Mouse (Mus musculus) hindbrain, embryonic 13.5 days (tissue): ENCODE data around the gene Olfr125. TPM values are rescaled to one million over a fixed set of nuclear protein-coding genes. Genes with fewer than 3 reads are reported as not detected.

ENCODE experiments used
- ATAC-seq: fragments of 200-750 bp; cut with Nextera tagmentation; 2 replicates; pipeline ENCODE4 v1.8.0; 2017; ENCODE audit warnings: moderate TSS enrichment; ENCODE audit not compliant: low FRiP score
- H3K27ac ChIP-seq: fragments of 300-500 bp; sonication (generic); 2 replicates; pipeline ENCODE4 v1.5.1; 2015; ENCODE audit warnings: inconsistent platforms, mild to moderate bottlenecking, moderate library complexity
- H3K27me3 ChIP-seq: fragments of 300-500 bp; sonication (generic); 2 replicates; pipeline ENCODE4 v1.6.1; 2015; ENCODE audit warnings: mild to moderate bottlenecking, inconsistent platforms
- H3K36me3 ChIP-seq: fragments of 300-500 bp; sonication (generic); 2 replicates; pipeline ENCODE4 v1.6.1; 2015; ENCODE audit warnings: mild to moderate bottlenecking, inconsistent platforms
- H3K4me1 ChIP-seq: fragments of 300-500 bp; sonication (generic); replicated peaks from 2 replicates; pipeline ENCODE4 v1.6.1; 2015; ENCODE audit warnings: inconsistent platforms
- H3K4me2 ChIP-seq: fragments of 300-500 bp; sonication (generic); 2 replicates; pipeline ENCODE4 v1.6.1; 2015; ENCODE audit warnings: inconsistent platforms, mild to moderate bottlenecking, moderate library complexity
- H3K4me3 ChIP-seq: fragments of 300-500 bp; sonication (generic); 2 replicates; pipeline ENCODE4 v1.5.1; 2015; ENCODE audit warnings: mild to moderate bottlenecking, inconsistent platforms
- H3K9ac ChIP-seq: fragments of 300-500 bp; sonication (generic); 2 replicates; pipeline ENCODE4 v1.6.1; 2015; ENCODE audit warnings: mild to moderate bottlenecking, inconsistent platforms
- H3K9me3 ChIP-seq: fragments of 300-500 bp; sonication (generic); 2 replicates; pipeline ENCODE4 v1.6.1; 2016; ENCODE audit warnings: inconsistent platforms
- WGBS: fragments of 180-500 bp; shearing (Covaris S2); methylation state at CpG from one replicate; pipeline ENCODE4 v1.1.7; 2015; 5-methylcytosine and 5-hydroxymethylcytosine counted together
- polyA plus RNA-seq: library from polyadenylated mRNA; unstranded; fragments of >200 nt; fragmentation: Nextera tagmentation; extraction: Ambion mirVana; gene quantifications from 2 replicates; pipeline ENCODE4 v1.2.1, GENCODE M21; 2015

Gene Olfr125
- polyA plus RNA-seq, result not detected in 2 replicates

- H3K36me3 ChIP-seq, result no peaks in the 10 kb centered on the region
- no peaks in the 10 kb centered on the region for H3K4me1 ChIP-seq
- H3K4me2 ChIP-seq, result no peak within 1 kb of the TSS
Observed at GRCm38 (mm10) chr17:37832649-37833048, at the start of gene Olfr125. Gene Olfr125 (plus strand): TSS chr17:37832949.

GRCm38 (mm10) chr17:37793229-37793628 lies 39.5 kb upstream of the Olfr125 start, which contains the start of gene Olfr123:
Gene Olfr123 (plus strand): TSS chr17:37793529.
- H3K27ac ChIP-seq, result no peak within 1 kb of the TSS
- 95% methylated on average over 2 of the region's 2 CpGs for WGBS
- no peak within 1 kb of the TSS for H3K9ac ChIP-seq
- no peak within 1 kb of the TSS for H3K4me2 ChIP-seq
- no peaks in the 10 kb centered on the region for H3K9me3 ChIP-seq
- no peak within 1 kb of the TSS for H3K4me3 ChIP-seq
- no peaks in the 10 kb centered on the region for H3K4me1 ChIP-seq
- no peaks in the 10 kb centered on the region for H3K27me3 ChIP-seq
- no peaks in the 10 kb centered on the region for H3K36me3 ChIP-seq
- ATAC-seq, result no peak

More at GRCm38 (mm10) chr17:37832649-37833048, at the start of gene Olfr125:
- no peak for ATAC-seq
- no peaks in the 10 kb centered on the region for H3K27me3 ChIP-seq
- H3K27ac ChIP-seq, result no peak within 1 kb of the TSS
- H3K4me3 ChIP-seq, result no peak within 1 kb of the TSS
- H3K9ac ChIP-seq, result no peak within 1 kb of the TSS
- H3K9me3 ChIP-seq, result no peaks in the 10 kb centered on the region

GRCm38 (mm10) chr17:37799588-37799987 lies 33.2 kb upstream of the Olfr125 start, which contains the start of gene Olfr124:
Gene Olfr124 (plus strand): TSS chr17:37799888.
- ATAC-seq, result no peak
- H3K27me3 ChIP-seq, result no peaks in the 10 kb centered on the region
- no peaks in the 10 kb centered on the region for H3K9me3 ChIP-seq
- H3K4me1 ChIP-seq, result no peaks in the 10 kb centered on the region
- H3K27ac ChIP-seq, result no peak within 1 kb of the TSS
- no peak within 1 kb of the TSS for H3K4me3 ChIP-seq
- no peak within 1 kb of the TSS for H3K9ac ChIP-seq
- WGBS, result 90% methylated on average over 3 of the region's 3 CpGs
- no peaks in the 10 kb centered on the region for H3K36me3 ChIP-seq
- H3K4me2 ChIP-seq, result no peak within 1 kb of the TSS

GRCm38 (mm10) chr17:37847183-37847582 lies 14.4 kb downstream of the Olfr125 start, which contains the start of gene Olfr126:
Gene Olfr126 (plus strand): TSS chr17:37847483.
- H3K4me2 ChIP-seq, result no peak within 1 kb of the TSS
- ATAC-seq, result no peak
- no peaks in the 10 kb centered on the region for H3K4me1 ChIP-seq
- no peaks in the 10 kb centered on the region for H3K9me3 ChIP-seq
- no peak within 1 kb of the TSS for H3K9ac ChIP-seq
- H3K4me3 ChIP-seq, result no peak within 1 kb of the TSS
- no peaks in the 10 kb centered on the region for H3K27me3 ChIP-seq
- H3K27ac ChIP-seq, result no peak within 1 kb of the TSS
- H3K36me3 ChIP-seq, result no peaks in the 10 kb centered on the region

GRCm38 (mm10) chr17:37863901-37864300 lies 31.2 kb downstream of the Olfr125 start:
- H3K4me3 ChIP-seq, result no peak overlapping the region
- ATAC-seq, result no peak
- no peaks in the 10 kb centered on the region for H3K36me3 ChIP-seq
- WGBS, result 67% methylated on average over 2 of the region's 2 CpGs
- no peak overlapping the region for H3K4me2 ChIP-seq
- no peaks in the 10 kb centered on the region for H3K27me3 ChIP-seq
- H3K9ac ChIP-seq, result no peak overlapping the region
- H3K9me3 ChIP-seq, result no peaks in the 10 kb centered on the region
- no peaks in the 10 kb centered on the region for H3K4me1 ChIP-seq
- H3K27ac ChIP-seq, result no peak overlapping the region

GRCm38 (mm10) chr17:37869676-37870205 lies 37.0 kb downstream of the Olfr125 start:
- no peak overlapping the region for H3K9ac ChIP-seq
- H3K27me3 ChIP-seq, result no peaks in the 10 kb centered on the region
- no peaks in the 10 kb centered on the region for H3K9me3 ChIP-seq
- H3K4me3 ChIP-seq, result no peak overlapping the region
- WGBS, result 15% methylated on average over 8 of the region's 8 CpGs
- no peak overlapping the region for H3K4me2 ChIP-seq
- no peaks in the 10 kb centered on the region for H3K4me1 ChIP-seq
- ATAC-seq, result no peak
- no peaks in the 10 kb centered on the region for H3K36me3 ChIP-seq
- no peak overlapping the region for H3K27ac ChIP-seq

- H3K4me3 ChIP-seq, result no peak overlapping the region
- no peak overlapping the region for H3K4me2 ChIP-seq
- H3K27ac ChIP-seq, result no peak overlapping the region
- no peaks in the 10 kb centered on the region for H3K36me3 ChIP-seq
- ATAC-seq, result no peak
- 87% methylated on average over 3 of the region's 3 CpGs for WGBS
- no peaks in the 10 kb centered on the region for H3K4me1 ChIP-seq
- no peak overlapping the region for H3K9ac ChIP-seq
- no peaks in the 10 kb centered on the region for H3K27me3 ChIP-seq
- H3K9me3 ChIP-seq, result no peaks in the 10 kb centered on the region
Observed at GRCm38 (mm10) chr17:37873830-37874229, 41.1 kb downstream of the Olfr125 start.

Other genes starting within 250 kb of the Olfr125 start
- not detected in 2 replicates for gene Olfr114, start 240.2 kb upstream of the Olfr125 start, polyA plus RNA-seq
- not detected in 2 replicates for gene Olfr115, start 205.8 kb upstream of the Olfr125 start, polyA plus RNA-seq
- not detected in 2 replicates for gene Olfr116, start 205.8 kb upstream of the Olfr125 start, polyA plus RNA-seq
- not detected in 2 replicates for gene Olfr117, start 169.2 kb upstream of the Olfr125 start, polyA plus RNA-seq
- gene Olfr118, start 166.0 kb upstream of the Olfr125 start, polyA plus RNA-seq, result not detected in 2 replicates
- gene Olfr119, start 136.4 kb upstream of the Olfr125 start, polyA plus RNA-seq, result not detected in 2 replicates
- gene Olfr120, start 111.1 kb upstream of the Olfr125 start, polyA plus RNA-seq, result not detected in 2 replicates
- gene Olfr121, start 84.1 kb upstream of the Olfr125 start, polyA plus RNA-seq, result not detected in 2 replicates
- not detected in 2 replicates for gene Olfr122, start 64.3 kb upstream of the Olfr125 start, polyA plus RNA-seq
- not detected in 2 replicates for gene Olfr123, start 39.4 kb upstream of the Olfr125 start, polyA plus RNA-seq
- gene Olfr124, start 33.1 kb upstream of the Olfr125 start, polyA plus RNA-seq, result not detected in 2 replicates
- not detected in 2 replicates for gene Olfr126, start 14.5 kb downstream of the Olfr125 start, polyA plus RNA-seq
- not detected in 2 replicates for gene Olfr127, start 67.5 kb downstream of the Olfr125 start, polyA plus RNA-seq
- gene Olfr128, start 87.6 kb downstream of the Olfr125 start, polyA plus RNA-seq, result not detected in 2 replicates
- not detected in 2 replicates for gene Olfr761, start 120.1 kb downstream of the Olfr125 start, polyA plus RNA-seq
- gene Olfr129, start 227.1 kb downstream of the Olfr125 start, polyA plus RNA-seq, result not detected in 2 replicates
- not detected in 2 replicates for gene Olfr130, start 231.0 kb downstream of the Olfr125 start, polyA plus RNA-seq